Mouse (Mus musculus) lung, adult 2 months (tissue): Measurements from ENCODE around the gene Tbc1d23.

Source experiments
- CTCF ChIP-seq: fragments of 200-500 bp; IDR thresholded peaks from 2 replicates; pipeline ENCODE4 v1.5.1; 2011; ENCODE audit warnings: mild to moderate bottlenecking, low read length, control low read depth; ENCODE audit not compliant: insufficient read depth
- POLR2A ChIP-seq: fragments of 200-500 bp; IDR thresholded peaks from 2 replicates; pipeline ENCODE4 v1.6.1; 2011; ENCODE audit warnings: low read depth, mild to moderate bottlenecking, control low read depth, low read length, borderline replicate concordance; ENCODE audit errors: extremely low read depth

DNA sequence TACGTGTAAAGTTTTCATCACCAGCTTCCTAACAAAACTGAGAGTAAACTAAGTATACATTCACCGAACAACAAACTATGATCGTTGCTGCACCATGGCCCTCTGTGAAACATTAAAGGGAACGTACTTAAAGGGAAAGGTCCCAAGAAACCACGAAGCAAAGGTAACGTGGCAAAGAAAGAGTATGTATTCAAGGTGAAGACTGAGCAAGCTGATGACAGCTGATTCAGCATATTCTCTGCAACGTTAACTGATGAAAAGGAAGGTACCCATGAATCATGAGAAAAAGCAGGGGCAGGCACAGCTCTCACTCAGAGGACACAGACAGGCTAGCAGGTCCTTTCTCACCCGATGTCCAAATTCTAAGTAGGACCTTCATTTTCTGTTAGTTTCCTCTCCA lies 40.9 kb downstream of the Tbc1d23 start:
- TF ChIP-seq CTCF (no peak), POLR2A (no peak)
